Mouse (Mus musculus) forebrain, postnatal 0 days (tissue): ENCODE data around the gene Gtf2f1. TPM values are rescaled to one million over a fixed set of nuclear protein-coding genes. Genes with fewer than 3 reads are reported as not detected.

Experiments
- ATAC-seq: fragments of 200-750 bp; cut with Nextera tagmentation; 2 replicates; pipeline ENCODE4 v1.8.0; 2017; ENCODE audit warnings: mild to moderate bottlenecking, moderate library complexity
- DNase-seq: peaks from one replicate; pipeline ENCODE4 v3.0.0-alpha.2; 2015
- H3K27ac ChIP-seq: fragments of 300-500 bp; sonication (generic); 2 replicates; pipeline ENCODE4 v1.5.1; 2014; ENCODE audit warnings: low read depth, mild to moderate bottlenecking, antibody characterized with exemption, low read length, moderate library complexity, mixed read lengths
- H3K27me3 ChIP-seq: fragments of 300-500 bp; sonication (generic); 2 replicates; pipeline ENCODE4 v1.6.1; 2014; ENCODE audit warnings: mild to moderate bottlenecking, low read length, mixed read lengths; ENCODE audit not compliant: insufficient read depth
- H3K36me3 ChIP-seq: fragments of 300-500 bp; sonication (generic); 2 replicates; pipeline ENCODE4 v1.6.1; 2014; ENCODE audit warnings: mild to moderate bottlenecking, moderate library complexity; ENCODE audit not compliant: insufficient read depth
- H3K4me1 ChIP-seq: fragments of 300-500 bp; sonication (generic); 2 replicates; pipeline ENCODE4 v1.6.1; 2014; ENCODE audit warnings: antibody characterized with exemption; ENCODE audit not compliant: insufficient read depth
- H3K4me2 ChIP-seq: fragments of 300-500 bp; sonication (generic); 2 replicates; pipeline ENCODE4 v1.6.1; 2014; ENCODE audit warnings: low read depth, mild to moderate bottlenecking, moderate library complexity
- H3K4me3 ChIP-seq: fragments of 300-500 bp; sonication (generic); 2 replicates; pipeline ENCODE4 v1.5.1; 2014; ENCODE audit warnings: low read depth, low read length, mixed read lengths
- H3K9ac ChIP-seq: fragments of 300-500 bp; sonication (generic); 2 replicates; pipeline ENCODE4 v1.6.1; 2014; ENCODE audit warnings: mild to moderate bottlenecking
- H3K9me3 ChIP-seq: fragments of 300-500 bp; sonication (generic); 2 replicates; pipeline ENCODE4 v1.6.1; 2016; ENCODE audit warnings: low read length
- CTCF ChIP-seq: sonication (generic); IDR thresholded peaks from 2 replicates; pipeline ENCODE4 v1.5.1; 2016; ENCODE audit warnings: antibody characterized with exemption, control low read depth, low read depth
- WGBS: fragments of 180-500 bp; shearing (Covaris S2); extraction: QIAGEN DNeasy Blood & Tissue Kit; methylation state at CpG from one replicate; pipeline ENCODE4 v1.1.7; 2014; 5-methylcytosine and 5-hydroxymethylcytosine counted together
- polyA plus RNA-seq: library from polyadenylated mRNA; unstranded; fragments of >200 nt; fragmentation: Nextera tagmentation; extraction: Ambion mirVana; gene quantifications from 2 replicates; pipeline ENCODE4 v1.2.1, GENCODE M21; 2015
- total RNA-seq: library from RNA; depleted of rRNA; stranded (reverse); fragments of >200 nt; gene quantifications from 2 replicates; pipeline ENCODE4 v1.2.3, GENCODE M21; 2014

Gene Gtf2f1
- total and polyA plus RNA-seq, 2 experiments from 2014 or later: 59.1 to 76.8 TPM

- H3K27ac ChIP-seq: no peak overlapping the region
- peaks cover 38% of the 10 kb centered on the region for H3K36me3 ChIP-seq
- peak overlapping the region; percentile 69 for H3K4me2 ChIP-seq
- 79% methylated on average over 2 of the region's 2 CpGs for WGBS
- H3K4me3 ChIP-seq: peak overlapping the region; percentile 69
- peaks cover 8% of the 10 kb centered on the region; the same call in 1 of the 2 replicates for H3K4me1 ChIP-seq
- H3K9me3 ChIP-seq: no peaks in the 10 kb centered on the region
- TF ChIP-seq CTCF: no peak
- no peak for DNase-seq
- ATAC-seq: no peak
- H3K27me3 ChIP-seq: no peaks in the 10 kb centered on the region
- peak overlapping the region; percentile 85 for H3K9ac ChIP-seq
Observed at GRCm38 (mm10) chr17:56990966-56991365, 20.1 kb downstream of the Gtf2f1 start.

GRCm38 (mm10) chr17:56990115-56990746 lies 20.9 kb downstream of the Gtf2f1 start, which contains the start of gene Clpp:
Gene Clpp, plus strand, starts transcription at chr17:56990305.
- peak; percentile 99 for ATAC-seq
- Histone ChIP-seq H3K4me1 (peaks cover 8% of the 10 kb centered on the region; the same call in 1 of the 2 replicates), H3K36me3 (peaks cover 31% of the 10 kb centered on the region), H3K27me3 (no peaks in the 10 kb centered on the region), H3K9ac (peak within 1 kb of the TSS; percentile 85), H3K4me3 (peak within 1 kb of the TSS; percentile 69), H3K27ac (peak within 1 kb of the TSS; percentile 79), H3K4me2 (peak within 1 kb of the TSS; percentile 69), H3K9me3 (no peaks in the 10 kb centered on the region)
- peak; percentile 97 for DNase-seq
- no peak for TF ChIP-seq CTCF
- 2% methylated on average over 52 of the region's 52 CpGs for WGBS

- peaks cover 24% of the 10 kb centered on the region for H3K36me3 ChIP-seq
- H3K27ac ChIP-seq: peak overlapping the region; percentile 79
- peak overlapping the region; percentile 69 for H3K4me3 ChIP-seq
- H3K9ac ChIP-seq: peak overlapping the region; percentile 85
- H3K27me3 ChIP-seq: no peaks in the 10 kb centered on the region
- WGBS: 2% methylated on average over 25 of the region's 25 CpGs
- no peak for TF ChIP-seq CTCF
- H3K9me3 ChIP-seq: no peaks in the 10 kb centered on the region
- peak overlapping the region; percentile 69 for H3K4me2 ChIP-seq
- ATAC-seq (peak; percentile 93), DNase-seq (peak; percentile 94)
- H3K4me1 ChIP-seq: peaks cover 8% of the 10 kb centered on the region; the same call in 1 of the 2 replicates
Observed at GRCm38 (mm10) chr17:56989467-56990114, 21.5 kb downstream of the Gtf2f1 start.

GRCm38 (mm10) chr17:56988921-56989430 lies 22.1 kb downstream of the Gtf2f1 start:
- H3K4me2 ChIP-seq: peak overlapping the region; percentile 69
- whole genome bisulfite sequencing: 74% methylated on average over 7 of the region's 7 CpGs
- peak overlapping the region; percentile 85; the same call in 1 of the 2 replicates for H3K9ac ChIP-seq
- no peaks in the 10 kb centered on the region for H3K9me3 ChIP-seq
- H3K4me1 ChIP-seq: peaks cover 8% of the 10 kb centered on the region; the same call in 1 of the 2 replicates
- H3K27ac ChIP-seq: peak overlapping the region; percentile 79; the same call in 1 of the 2 replicates
- TF ChIP-seq CTCF: peak; percentile 20; the same call in 1 of the 2 replicates
- ATAC-seq: no peak
- peaks cover 18% of the 10 kb centered on the region for H3K36me3 ChIP-seq
- no peak for DNase-seq
- no peaks in the 10 kb centered on the region for H3K27me3 ChIP-seq
- H3K4me3 ChIP-seq: peak overlapping the region; percentile 69

- H3K36me3 ChIP-seq: peaks cover 13% of the 10 kb centered on the region
- DNase-seq: no peak
- H3K9ac ChIP-seq: no peak overlapping the region
- H3K9me3 ChIP-seq: no peaks in the 10 kb centered on the region
- no peak overlapping the region for H3K4me3 ChIP-seq
- H3K4me2 ChIP-seq: no peak overlapping the region
- H3K4me1 ChIP-seq: peaks cover 8% of the 10 kb centered on the region; the same call in 1 of the 2 replicates
- no peak overlapping the region for H3K27ac ChIP-seq
- TF ChIP-seq CTCF: peak; percentile 46
- ATAC-seq: no peak
- 91% methylated on average over 7 of the region's 7 CpGs for WGBS
- no peaks in the 10 kb centered on the region for H3K27me3 ChIP-seq
Observed at GRCm38 (mm10) chr17:56988441-56988840, 22.6 kb downstream of the Gtf2f1 start.

- H3K9ac ChIP-seq: no peak overlapping the region
- no peaks in the 10 kb centered on the region for H3K36me3 ChIP-seq
- H3K4me1 ChIP-seq: peaks cover 6% of the 10 kb centered on the region; the same call in 1 of the 2 replicates
- H3K4me3 ChIP-seq: no peak overlapping the region
- H3K4me2 ChIP-seq: no peak overlapping the region
- no peaks in the 10 kb centered on the region for H3K9me3 ChIP-seq
- H3K27ac ChIP-seq: no peak overlapping the region
- no peak for TF ChIP-seq CTCF
- H3K27me3 ChIP-seq: no peaks in the 10 kb centered on the region
- ATAC-seq (no peak), DNase-seq (no peak)
- 87% methylated on average over 3 of the region's 3 CpGs for WGBS
Observed at GRCm38 (mm10) chr17:56986105-56986805, 24.8 kb downstream of the Gtf2f1 start.
